Mouse (Mus musculus) cerebellum, postnatal 14 days (tissue): ENCODE results near the gene Six3.
A peak's percentile ranks its signal among the peaks of the same experiment; 100 is the strongest.

Source experiments
- DNase-seq, 2 experiments: peaks; one replicate each; pipeline ENCODE4 v3.0.0; 2021; ENCODE audit warnings: mixed read lengths in 2 of 2

The Six3 gene

GRCm38 (mm10) chr17:85626091-85626860 is 12.9 kb downstream of the Six3 start:
- DNase-seq, result no peak

DNA sequence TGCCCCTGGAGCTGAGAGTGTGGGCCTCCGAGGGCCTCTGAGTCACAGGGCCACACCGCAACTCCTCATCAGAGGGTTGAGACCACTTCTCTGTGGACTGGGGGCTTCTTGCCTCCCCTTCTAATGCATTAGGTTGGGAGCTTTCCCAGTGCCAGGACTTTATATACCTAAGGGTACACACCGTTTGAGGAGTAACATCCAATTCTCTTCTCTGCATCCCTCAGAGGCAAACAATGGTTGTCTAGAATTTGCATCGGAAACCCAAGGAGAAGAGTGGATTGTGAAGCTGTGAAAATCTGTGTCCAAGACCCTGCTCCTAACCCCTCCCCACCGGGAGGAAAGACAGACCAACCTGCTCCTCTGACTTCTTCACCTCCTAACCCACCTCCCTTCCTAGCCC is 14.3 kb downstream of the Six3 start:
- no peak for DNase-seq

GRCm38 (mm10) chr17:85628811-85629210 is 15.4 kb downstream of the Six3 start:
- DNase-seq, result no peak

GRCm38 (mm10) chr17:85629396-85629795 is 16.0 kb downstream of the Six3 start:
- no peak for DNase-seq

DNA sequence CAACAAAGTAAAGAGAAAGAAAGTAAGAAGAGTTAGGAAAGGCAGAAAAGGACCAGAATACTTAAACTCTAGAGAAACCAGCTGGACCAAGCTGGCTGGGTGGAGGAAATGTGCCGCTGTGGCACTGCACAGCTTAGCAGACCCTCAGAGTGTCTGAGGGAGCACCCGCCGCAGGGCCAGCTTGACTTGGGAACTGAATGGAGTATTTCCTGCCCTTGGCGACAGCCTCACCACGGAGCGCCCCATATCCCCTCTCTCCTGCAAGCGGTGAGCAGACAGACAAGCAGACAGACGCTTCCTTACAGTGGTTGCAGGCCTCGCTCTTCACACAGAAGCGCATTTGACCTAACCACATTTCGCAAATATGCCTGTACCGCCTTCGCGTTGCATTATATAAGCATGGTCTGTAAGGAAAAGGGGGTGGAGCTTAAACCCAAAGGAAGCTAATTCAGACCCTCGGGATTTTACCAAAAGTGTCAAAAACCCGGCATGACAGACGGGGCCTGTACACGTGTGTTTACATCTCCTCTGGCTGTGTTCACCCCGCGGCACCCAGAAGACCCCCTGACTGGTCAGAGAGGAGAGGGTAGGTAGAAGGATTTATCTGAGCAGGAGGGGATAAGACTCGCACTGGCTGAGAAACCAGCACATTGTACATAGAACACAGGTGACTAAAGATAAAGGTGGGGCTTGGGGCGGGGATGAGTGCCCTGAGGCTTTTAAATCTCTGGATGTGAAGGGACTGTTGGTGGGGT is 17.1 kb downstream of the Six3 start:
- no peak for DNase-seq

GRCm38 (mm10) chr17:85631106-85631505 is 17.7 kb downstream of the Six3 start:
- peak; percentile 63 to 74 for DNase-seq

DNA sequence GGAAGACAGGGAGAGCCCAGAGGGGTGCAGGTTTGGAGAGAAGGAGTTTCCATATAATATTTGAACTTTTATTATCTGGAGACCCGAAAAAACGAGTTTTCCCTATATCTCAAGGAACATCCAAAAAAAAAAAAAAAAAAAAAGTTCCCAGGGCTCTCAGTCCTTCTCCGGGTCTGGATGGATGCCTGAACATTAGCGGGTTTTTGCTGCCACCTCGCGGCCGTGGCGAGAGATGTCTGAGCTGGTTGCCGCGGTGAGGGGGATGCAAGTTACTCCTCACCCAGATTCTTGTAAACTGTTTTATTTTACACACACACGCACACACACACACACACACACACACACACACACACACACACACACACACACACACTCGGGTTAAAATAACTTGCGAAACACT is 20.2 kb downstream of the Six3 start:
- DNase-seq, result peak; percentile 92 to 93

GRCm38 (mm10) chr17:85637876-85638275 is 24.5 kb downstream of the Six3 start:
- DNase-seq, result no peak

- DNase-seq, result no peak
Measured at GRCm38 (mm10) chr17:85645312-85645711, 31.9 kb downstream of the Six3 start.

DNA sequence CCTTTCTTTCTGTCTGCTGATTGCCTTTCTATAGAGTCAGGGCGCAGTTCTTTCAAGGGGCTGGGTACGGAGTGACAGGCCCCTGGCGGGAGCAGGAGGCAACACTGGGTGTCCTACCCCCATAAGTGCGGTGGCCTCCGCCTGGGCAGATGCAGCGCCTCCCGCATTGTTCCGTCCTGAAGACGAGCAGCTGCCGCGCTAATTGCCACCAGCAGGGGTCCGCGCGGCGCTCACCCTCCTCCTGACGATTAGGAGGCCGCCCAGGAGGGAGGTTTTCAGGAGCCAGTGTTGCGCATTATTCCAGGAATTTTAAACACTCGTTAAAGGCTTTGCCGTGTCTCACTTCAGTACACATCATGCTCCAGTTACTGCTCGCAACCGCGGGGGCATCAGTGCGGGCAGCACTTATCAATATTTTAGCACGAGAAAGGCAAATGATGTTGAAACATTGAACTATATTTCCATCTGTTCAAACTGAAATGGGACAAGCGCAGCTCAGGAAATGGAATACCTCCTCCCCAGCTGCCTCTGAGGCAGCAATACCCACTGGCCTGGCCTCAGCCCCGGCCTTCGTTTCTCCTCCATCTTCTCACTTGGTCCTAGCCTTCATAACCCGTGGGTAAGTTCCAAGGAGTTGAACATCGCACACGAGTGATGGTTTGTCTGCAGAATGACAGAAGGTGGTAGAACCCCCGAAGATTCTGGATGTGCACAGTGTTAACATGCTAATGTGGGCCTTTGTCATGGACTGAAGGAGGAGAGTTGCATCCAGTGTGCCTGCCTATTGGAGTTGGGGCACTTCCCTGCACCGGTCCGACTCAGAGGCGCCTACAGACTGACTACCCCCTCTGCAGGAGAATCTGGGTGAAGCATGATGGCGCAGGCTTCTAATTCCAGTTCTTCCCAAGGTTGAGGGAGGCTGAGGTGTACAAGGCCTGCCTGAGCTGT is 32.6 kb downstream of the Six3 start:
- DNase-seq, result peak; percentile 54 to 60

DNA sequence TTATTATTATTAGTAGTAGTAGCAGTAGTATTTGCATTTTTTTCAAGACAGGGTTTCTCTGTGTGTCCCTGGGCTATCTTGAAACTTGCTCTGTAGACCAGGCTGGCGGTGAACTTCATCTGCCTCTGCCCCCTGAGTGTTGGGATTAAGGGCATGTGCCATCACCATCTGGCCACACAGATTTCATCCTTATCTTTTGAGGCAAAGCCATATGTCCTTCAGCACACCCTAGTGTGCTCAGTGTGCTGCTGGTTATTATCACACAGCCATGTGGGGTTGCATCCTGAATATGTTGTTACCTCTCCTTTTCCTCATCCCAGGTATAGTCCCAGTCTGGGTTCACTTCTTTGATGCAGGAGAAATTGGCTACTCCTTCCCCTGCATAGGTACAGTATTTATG is 46.6 kb downstream of the Six3 start:
- DNase-seq, result peak; percentile 42 to 64

GRCm38 (mm10) chr17:85661521-85661920 is 48.1 kb downstream of the Six3 start:
- peak; percentile 68 to 74 for DNase-seq

DNA sequence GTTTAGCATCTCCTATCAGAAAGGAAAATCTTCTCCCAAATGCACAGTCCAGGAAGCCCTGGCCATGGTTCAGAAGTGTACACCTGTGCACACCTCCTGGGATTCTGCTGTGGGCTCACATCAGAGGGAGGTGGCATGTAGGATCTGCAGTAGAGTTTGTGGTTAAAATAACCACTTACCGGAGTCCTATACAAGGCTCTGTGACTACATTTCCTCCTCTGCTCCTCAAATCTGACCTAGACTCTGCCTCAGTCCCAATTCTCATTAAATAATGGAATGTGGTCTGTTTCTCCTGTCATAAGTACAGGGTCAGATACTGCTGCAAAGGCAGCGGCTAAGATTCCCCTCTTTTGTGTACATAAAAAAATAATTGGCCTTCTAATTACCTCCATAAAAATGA is 50.8 kb downstream of the Six3 start:
- DNase-seq, result no peak

DNA sequence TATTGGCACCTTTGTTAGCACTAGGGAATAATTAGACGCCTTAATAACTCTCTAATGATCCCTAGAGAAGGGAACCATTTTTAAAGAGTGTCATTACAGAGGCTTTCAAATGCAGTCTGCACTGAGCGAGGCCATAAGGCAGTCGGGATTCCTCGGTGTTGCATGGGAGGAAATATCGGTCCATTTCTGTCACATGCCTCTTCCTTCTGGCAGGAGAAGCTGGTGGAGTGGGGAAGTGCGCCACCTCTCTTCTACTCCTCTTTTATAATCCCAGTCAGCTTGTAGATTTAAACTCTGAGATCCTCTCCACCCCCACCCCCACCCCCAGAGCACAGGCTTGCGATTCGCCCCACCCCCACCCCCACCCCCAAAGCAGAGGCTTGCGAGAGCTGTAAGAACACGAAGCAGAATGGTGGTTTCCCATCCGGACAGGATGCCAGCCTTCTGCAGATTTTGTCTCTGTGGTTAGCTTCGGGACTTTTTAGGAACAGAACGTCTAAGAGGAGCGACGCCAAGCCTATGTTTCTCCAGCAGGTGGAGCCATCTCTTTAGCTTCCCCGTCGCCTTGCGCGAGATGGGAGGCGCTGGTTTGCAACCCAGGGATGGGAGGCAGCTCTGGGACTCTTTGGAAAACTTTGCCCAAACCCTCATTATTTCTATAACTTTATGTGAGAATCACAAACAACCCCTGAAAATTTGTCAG is 51.4 kb downstream of the Six3 start:
- DNase-seq, result peak; percentile 84 to 87
